In the genomic region with DNA sequence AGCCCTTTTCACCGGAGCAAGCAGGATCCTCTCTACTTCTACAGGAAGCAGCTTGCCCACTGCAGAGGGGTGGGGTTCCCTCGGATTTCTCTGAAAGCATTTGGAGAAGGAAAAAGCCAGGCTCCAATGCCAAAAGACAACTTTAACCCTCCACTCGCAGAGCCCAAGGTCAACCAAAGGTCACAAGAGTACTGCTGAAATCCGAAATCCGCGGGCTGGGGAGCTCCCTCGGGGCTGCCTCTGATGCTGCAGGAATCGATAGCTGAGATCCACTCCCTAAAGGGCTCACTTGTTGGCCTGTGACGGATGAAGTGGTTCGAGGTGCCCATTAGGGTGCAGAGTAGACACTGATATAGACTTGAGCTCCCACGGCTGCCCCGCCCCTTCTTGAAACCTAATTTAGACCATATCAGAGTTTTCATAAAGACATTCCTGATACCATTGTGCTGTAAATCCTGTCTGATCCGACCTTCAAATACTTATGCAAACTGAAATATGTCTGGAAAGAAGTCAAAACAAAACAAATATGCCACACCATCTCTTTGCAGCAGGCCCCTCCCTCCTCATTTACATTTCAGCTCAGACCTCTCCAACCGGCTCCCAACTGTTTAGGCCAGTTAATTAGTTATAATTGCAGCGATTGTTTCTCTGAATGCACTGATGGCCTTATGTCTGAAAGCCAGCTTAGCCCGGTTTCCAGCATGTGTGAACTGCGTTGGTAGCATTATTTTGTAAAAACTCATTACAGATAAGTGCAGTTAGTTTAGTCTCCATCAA, we compare ENCODE assay signal across 9 mouse cellular contexts.
DNase-seq lines count a peak whose midpoint lies in the region; ATAC-seq lines count a peak whose summit lies in the region.
"Had no signal": no experiment of that assay in that cellular context is flagged by ENCODE, and none has a peak within 500 bp of the region (broad histone marks: within the 10 kb centered on the region; RNA-seq: fewer than 3 reads in every experiment).

No protein-coding gene starts in this region.

- 0 out of 2 replicates have a peak overlapping the region, but pooled peaks have one; percentile 34 for H3K9ac ChIP-seq in intestine, embryonic 16.5 days (ENCODE audit: low read depth, low read length)
- no peak overlapping the region for H3K9ac ChIP-seq in stomach, embryonic 14.5 days (replicated peaks; ENCODE audit: low read depth, low read length)

- H3K4me3 ChIP-seq in intestine, embryonic 16.5 days (ENCODE audit: low read length), result no peak overlapping the region
- H3K4me3 ChIP-seq in stomach, embryonic 14.5 days (ENCODE audit: low read depth, low read length), result no peak overlapping the region
- H3K4me3 ChIP-seq: megakaryocyte, embryonic 14.5 days had no signal

- DNase-seq in CD4-positive, CD25-positive, alpha-beta regulatory T cell, adult 2 months (ENCODE audit: low read depth, low spot score), result peak; percentile 38
- peak; percentile 17 for DNase-seq in thymus, postnatal 0 days (ENCODE audit: low spot score)
- DNase-seq in thymus, adult 18-20 months, result no peak
- no peak for DNase-seq in adipocyte (ENCODE audit: low spot score)
- DNase-seq in gastrocnemius, postnatal 4 days (ENCODE audit: low spot score in 2 of 2), result no peak

- H3K27me3 ChIP-seq in intestine, embryonic 16.5 days (replicated peaks; ENCODE audit: control insufficient read depth, insufficient read depth, low read length), result no peaks in the 10 kb centered on the region
- no peaks in the 10 kb centered on the region for H3K27me3 ChIP-seq in stomach, embryonic 14.5 days (ENCODE audit: control insufficient read depth, insufficient read depth, low read length)
- H3K27me3 ChIP-seq: megakaryocyte, embryonic 14.5 days had no signal

- peak overlapping the region; percentile 14; the same call in 1 of the 2 replicates for H3K4me2 ChIP-seq in intestine, embryonic 16.5 days (ENCODE audit: low read depth, low read length)
- H3K4me2 ChIP-seq in stomach, embryonic 14.5 days (replicated peaks; ENCODE audit: low read depth, low read length), result peak overlapping the region; percentile 22

- ATAC-seq in CD4-positive, CD25-positive, alpha-beta regulatory T cell, adult 4 months, result no peak
- peak; percentile 24; the same call in 1 of the 2 replicates for ATAC-seq in intestine, embryonic 16.5 days
- peak; percentile 61 for ATAC-seq in stomach, embryonic 14.5 days (ENCODE audit: insufficient number of reproducible peaks, insufficient read depth, low FRiP score, low read depth)

- H3K9me3 ChIP-seq in intestine, embryonic 16.5 days (ENCODE audit: control insufficient read depth, low read length), result no peaks in the 10 kb centered on the region
- H3K9me3 ChIP-seq in stomach, embryonic 14.5 days (ENCODE audit: control insufficient read depth, low read depth, low read length), result no peaks in the 10 kb centered on the region

- H3K27ac ChIP-seq in intestine, embryonic 16.5 days (ENCODE audit: low read length), result peak overlapping the region; percentile 10; the same call in 1 of the 2 replicates
- H3K27ac ChIP-seq in stomach, embryonic 14.5 days (ENCODE audit: low read length), result peak overlapping the region; percentile 67

- H3K4me1 ChIP-seq in intestine, embryonic 16.5 days (ENCODE audit: control insufficient read depth, insufficient read depth, low read length), result peaks cover 37% of the 10 kb centered on the region
- H3K4me1 ChIP-seq in stomach, embryonic 14.5 days (ENCODE audit: control insufficient read depth, insufficient read depth, low read length), result peaks cover 20% of the 10 kb centered on the region
- H3K4me1 ChIP-seq: megakaryocyte, embryonic 14.5 days had no signal

- WGBS in intestine, embryonic 16.5 days, result 36% methylated on average over 17 of the region's 17 CpGs
- WGBS in stomach, embryonic 14.5 days, result 29% methylated on average over 17 of the region's 17 CpGs

- H3K36me3 ChIP-seq in intestine, embryonic 16.5 days (ENCODE audit: control insufficient read depth, insufficient read depth, low read length), result no peaks in the 10 kb centered on the region
- no peaks in the 10 kb centered on the region for H3K36me3 ChIP-seq in stomach, embryonic 14.5 days (ENCODE audit: control insufficient read depth, insufficient read depth, low read length)

Comparison
In these comparisons a context has a peak if more than half of its experiments do, and no peak if none do; other contexts are left out.
1. DNase-seq: peak in CD4-positive, CD25-positive, alpha-beta regulatory T cell, adult 2 months (single experiment) and thymus, postnatal 0 days (single experiment); none in thymus, adult 18-20 months (0 of 2), adipocyte (single experiment) and gastrocnemius, postnatal 4 days (0 of 2).